In the genomic region with DNA sequence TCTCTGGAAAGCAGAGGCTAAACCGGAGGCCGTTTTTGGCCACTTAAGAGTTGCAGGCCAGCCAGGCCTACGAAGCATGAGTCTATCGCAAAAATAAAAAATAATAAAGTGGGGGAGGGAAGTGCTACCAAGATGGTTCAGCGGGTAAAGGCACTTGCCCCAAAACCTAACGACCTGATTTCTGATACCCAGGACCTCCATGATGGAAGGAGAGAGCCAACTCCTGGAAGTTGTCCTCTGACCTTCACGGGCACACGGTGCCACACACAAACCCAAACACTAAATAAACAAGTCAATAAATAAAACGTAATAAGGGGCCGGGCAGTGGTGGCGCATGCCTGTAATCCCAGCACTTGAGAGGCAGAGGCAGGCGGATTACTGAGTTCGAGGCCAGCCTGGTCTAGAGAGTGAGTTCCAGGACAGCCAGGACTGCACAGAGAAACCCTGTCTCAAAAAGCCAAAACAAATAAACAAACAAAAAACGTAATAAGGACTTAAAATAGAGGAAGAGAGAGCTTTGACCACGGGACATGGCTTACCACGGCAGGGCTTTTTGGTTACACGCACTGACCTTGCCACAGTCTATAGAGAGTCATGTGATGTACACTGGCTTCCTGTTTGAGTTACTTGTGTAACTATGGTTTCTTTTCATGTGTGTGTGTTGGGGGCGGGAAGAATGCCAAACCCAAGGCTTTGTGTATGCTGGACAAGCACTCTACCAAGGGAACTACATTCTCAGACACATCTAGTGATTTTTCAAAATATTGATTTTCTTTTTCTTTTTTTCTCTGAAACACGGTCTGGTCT, we compare ENCODE assay signal across 8 mouse cellular contexts. TPM values are rescaled to one million over a fixed set of nuclear protein-coding genes. Genes with fewer than 3 reads are reported as not detected.
DNase-seq lines count a peak whose midpoint lies in the region; TF ChIP-seq lines count a peak whose summit lies in the region.

No protein-coding gene starts in this region.

- no peaks in the 10 kb centered on the region for H3K4me1 ChIP-seq in cortical plate, adult 2 months (ENCODE audit: control insufficient read depth, insufficient read depth, low read length)

- peaks cover 33% of the 10 kb centered on the region; the same call in 1 of the 2 replicates for H3K79me2 ChIP-seq in macrophage (ENCODE audit: inconsistent target)

- WGBS in macrophage (ENCODE audit: missing documents) = 59% methylated on average over 19 of the region's 19 CpGs

- H3K36me3 ChIP-seq in macrophage (ENCODE audit: inconsistent target) = no peaks in the 10 kb centered on the region

- intact Hi-C loops in heart, postnatal 25 days (cut with DNase I) = no loop called here

- no peak for TF ChIP-seq POLR2A in cortical plate, adult 2 months (IDR thresholded peaks at IDR 0.05; ENCODE audit: extremely low read depth, insufficient read depth, low read length)

- peak overlapping the region; percentile 31; the same call in 1 of the 2 replicates for H3K4me3 ChIP-seq in cortical plate, adult 2 months (ENCODE audit: insufficient read depth, low read length)
- peak overlapping the region; percentile 33 for H3K4me3 ChIP-seq in macrophage (ENCODE audit: inconsistent target)

- no peak overlapping the region for H3K27ac ChIP-seq in cortical plate, adult 2 months (ENCODE audit: insufficient read depth, low read length)
- H3K27ac ChIP-seq in macrophage = peak overlapping the region; percentile 70

- TF ChIP-seq CTCF in cortical plate, adult 2 months (IDR thresholded peaks at IDR 0.05; ENCODE audit: extremely low read depth, insufficient read depth, low read length) = no peak

- peak; percentile 96 for DNase-seq in heart, adult 11 months
- DNase-seq in heart, postnatal 25 days (ENCODE audit: low spot score) = no peak
- peak; percentile 87 for DNase-seq in induced T-regulatory cell, adult 2 months (ENCODE audit: low read depth)
- DNase-seq in adipocyte (ENCODE audit: low spot score) = no peak
- no peak for DNase-seq in layer of hippocampus, adult 9-10 months (ENCODE audit: low spot score)
- no peak for DNase-seq in cerebellum, adult 11 months

RNA-seq across cellular contexts. Expression of a gene that starts 0.9 kb away (rescaled TPM):
- total RNA-seq in heart, postnatal 25 days (2021) = 10 to 100 TPM; 39.4 to 56.9 TPM
- 25.9 and 26.9 TPM in 2 replicates for polyA plus RNA-seq in cortical plate, adult 2 months (2012; rRNA removed)
- total RNA-seq in macrophage (2018; cell fraction: chromatin; rRNA removed) = 100 to 1,000 TPM in 9 of 26 experiments, 10 to 100 TPM in 17; 18.0 to 360 (median 72.3) TPM
- total RNA-seq in macrophage (2018; cell fraction: cytosol; rRNA removed) = 100 to 1,000 TPM in 10 of 26 experiments, 10 to 100 TPM in 16; 30.6 to 139 (median 64.6) TPM
- total RNA-seq in macrophage (2018; cell fraction: nucleus; rRNA removed) = 100 to 1,000 TPM in 11 of 26 experiments, 10 to 100 TPM in 15; 40.1 to 399 (median 96.9) TPM
- polyA plus RNA-seq in macrophage (2018) = 33.0 to 180 TPM (median 147 TPM) in 3 replicates

RNA-seq across cellular contexts. Expression of a gene that starts 27.1 kb away (rescaled TPM):
- total RNA-seq in heart, postnatal 25 days (2021) = 10 to 100 TPM; 20.0 to 21.6 TPM
- 26.5 and 29.0 TPM in 2 replicates for polyA plus RNA-seq in cortical plate, adult 2 months (2012; rRNA removed)
- total RNA-seq in macrophage (2018; cell fraction: chromatin; rRNA removed) = 10 to 100 TPM in 24 of 26 experiments, 1 to 10 TPM in 2; 8.1 to 68.9 (median 39.1) TPM
- 10 to 100 TPM; 19.7 to 36.9 (median 27.3) TPM for total RNA-seq in macrophage (2018; cell fraction: cytosol; rRNA removed)
- total RNA-seq in macrophage (2018; cell fraction: nucleus; rRNA removed) = 10 to 100 TPM; 14.2 to 62.7 (median 30.3) TPM
- 12.5 to 63.9 TPM (median 26.0 TPM) in 3 replicates for polyA plus RNA-seq in macrophage (2018)

RNA-seq across cellular contexts. Expression of a gene that starts 43.1 kb away (rescaled TPM):
- total RNA-seq in heart, postnatal 25 days (2021) = 10 to 100 TPM; 58.6 to 58.8 TPM
- 60.8 and 70.2 TPM in 2 replicates for polyA plus RNA-seq in cortical plate, adult 2 months (2012; rRNA removed)
- 100 to 1,000 TPM; 197 to 855 (median 544) TPM for total RNA-seq in macrophage (2018; cell fraction: chromatin; rRNA removed)
- total RNA-seq in macrophage (2018; cell fraction: cytosol; rRNA removed) = 100 to 1,000 TPM in 19 of 26 experiments, 10 to 100 TPM in 7; 81.1 to 165 (median 118) TPM
- total RNA-seq in macrophage (2018; cell fraction: nucleus; rRNA removed) = 100 to 1,000 TPM; 156 to 497 (median 323) TPM
- 76.4 to 110 TPM (median 109 TPM) in 3 replicates for polyA plus RNA-seq in macrophage (2018)

Comparison
In these comparisons a context has a peak if more than half of its experiments do, and no peak if none do; other contexts are left out.
1. DNase-seq: peak in heart, adult 11 months (single experiment) and induced T-regulatory cell, adult 2 months (single experiment); none in heart, postnatal 25 days (single experiment), adipocyte (single experiment), layer of hippocampus, adult 9-10 months (single experiment) and cerebellum, adult 11 months (single experiment).